Mouse (Mus musculus) left cerebral cortex, adult 11 months (tissue): ENCODE measurements around the gene Gstm5.
A peak's percentile ranks its signal among the peaks of the same experiment; 100 is the strongest.
"Not testable (repeated sequence)": the region's sequence is repeated elsewhere in the genome, so short reads cannot be mapped to it uniquely, and the experiment has no call there.

Source experiments
- DNase-seq: peaks from one replicate; pipeline ENCODE4 v3.0.0; 2022; ENCODE audit warnings: low spot score

The Gstm5 gene

GRCm38 (mm10) chr3:107895720-107896569 lies at the start of gene Gstm5:
Gene Gstm5 (plus strand): TSS chr3:107895821.
- peak; percentile 79 for DNase-seq

GRCm38 (mm10) chr3:107846175-107846574 lies 49.4 kb upstream of the Gstm5 start:
- DNase-seq, result no peak

GRCm38 (mm10) chr3:107846835-107847234 lies 48.8 kb upstream of the Gstm5 start:
- DNase-seq, result no peak

GRCm38 (mm10) chr3:107848126-107848525 lies 47.5 kb upstream of the Gstm5 start:
- DNase-seq, result no peak

GRCm38 (mm10) chr3:107849000-107849692 lies 46.5 kb upstream of the Gstm5 start:
- DNase-seq, result no peak

- no peak for DNase-seq
Measured at GRCm38 (mm10) chr3:107849693-107850031, 46.0 kb upstream of the Gstm5 start.

- DNase-seq, result no peak
Measured at GRCm38 (mm10) chr3:107850418-107851031, 45.1 kb upstream of the Gstm5 start.

- no peak for DNase-seq
Measured at GRCm38 (mm10) chr3:107852786-107853185, 42.8 kb upstream of the Gstm5 start.

- DNase-seq, result no peak
Measured at GRCm38 (mm10) chr3:107853232-107854181, 42.1 kb upstream of the Gstm5 start.

GRCm38 (mm10) chr3:107855368-107855767 lies 40.3 kb upstream of the Gstm5 start:
- DNase-seq, result no peak

- no peak for DNase-seq
Measured at GRCm38 (mm10) chr3:107857646-107858045, 38.0 kb upstream of the Gstm5 start.

- not testable (repeated sequence) for DNase-seq
Measured at GRCm38 (mm10) chr3:107861483-107861882, 34.1 kb upstream of the Gstm5 start.

- DNase-seq, result no peak
Measured at GRCm38 (mm10) chr3:107862471-107862870, 33.1 kb upstream of the Gstm5 start.

GRCm38 (mm10) chr3:107863471-107863870 lies 32.1 kb upstream of the Gstm5 start:
- DNase-seq, result no peak

- peak; percentile 91 for DNase-seq
Measured at GRCm38 (mm10) chr3:107863898-107864603, 31.6 kb upstream of the Gstm5 start.

GRCm38 (mm10) chr3:107865364-107866091 lies 30.1 kb upstream of the Gstm5 start:
- no peak for DNase-seq

GRCm38 (mm10) chr3:107867086-107867485 lies 28.5 kb upstream of the Gstm5 start:
- peak; percentile 84 for DNase-seq

GRCm38 (mm10) chr3:107868452-107868851 lies 27.2 kb upstream of the Gstm5 start:
- DNase-seq, result no peak

GRCm38 (mm10) chr3:107869097-107869496 lies 26.5 kb upstream of the Gstm5 start:
- no peak for DNase-seq

GRCm38 (mm10) chr3:107869925-107870324 lies 25.7 kb upstream of the Gstm5 start:
- no peak for DNase-seq
